Mouse (Mus musculus) WW6 (cell line): ENCODE measurements around the gene Ss18l1.

Experiments used
- DNase-seq: peaks from one replicate; pipeline ENCODE4 v3.0.0-alpha.2; 2013; ENCODE audit warnings: low read depth, low spot score

Ss18l1 gene

DNA sequence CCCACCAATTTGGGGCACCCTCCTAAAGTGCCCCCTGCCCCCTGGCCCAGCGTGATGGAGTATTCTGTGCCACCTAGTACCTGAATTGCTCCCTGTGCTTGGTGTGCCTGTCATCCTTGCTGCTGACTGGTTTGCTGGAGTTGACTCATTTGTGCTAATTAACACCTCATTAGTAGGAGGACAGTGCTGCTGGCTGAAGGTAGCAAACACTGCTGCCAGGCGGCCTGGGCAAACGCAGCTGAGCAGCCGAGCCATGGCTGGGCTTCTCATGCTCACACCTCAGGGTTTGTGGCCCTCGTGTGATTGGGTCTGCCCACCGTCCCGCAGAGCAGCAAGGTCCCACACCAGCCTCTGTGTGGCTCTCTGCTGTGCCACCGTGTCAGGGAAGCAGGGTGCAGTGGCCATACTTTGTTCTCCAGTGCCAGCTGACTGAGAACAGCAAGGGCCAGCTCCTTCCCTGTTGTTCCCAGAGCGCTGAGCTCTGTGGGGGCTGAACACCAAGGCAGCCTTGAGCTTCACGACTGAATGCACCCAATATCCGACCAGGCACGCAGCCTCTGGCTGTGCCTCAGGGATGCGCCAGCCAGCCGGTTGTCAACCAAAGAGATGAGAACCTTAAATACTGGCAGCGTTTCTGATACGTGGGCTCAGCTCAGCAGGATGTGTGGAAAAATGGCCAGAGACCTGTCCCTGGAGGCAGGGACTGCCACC is 43.8 kb downstream of the Ss18l1 start:
- no peak for DNase-seq

GRCm38 (mm10) chr2:180086637-180087027 is 44.3 kb downstream of the Ss18l1 start:
- DNase-seq: no peak

DNA sequence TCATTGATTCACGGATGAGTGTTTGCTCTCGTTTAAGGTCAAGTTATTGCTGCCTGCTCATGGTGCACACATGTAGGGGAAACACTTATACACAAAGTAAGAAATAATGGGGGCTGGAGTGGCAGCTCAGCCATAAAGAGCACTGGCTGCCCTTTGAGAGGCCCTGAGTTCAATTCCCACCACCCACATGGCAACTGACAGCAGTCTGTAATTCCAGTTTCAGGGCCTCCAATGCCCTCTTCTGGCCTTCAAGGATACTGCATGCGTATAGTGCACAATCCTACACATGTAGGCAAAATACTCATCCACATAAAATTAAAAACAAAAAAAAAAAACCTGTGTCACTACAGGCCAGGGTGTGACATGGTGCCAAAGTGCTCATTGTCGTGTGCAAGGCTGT is 45.2 kb downstream of the Ss18l1 start:
- no peak for DNase-seq

DNA sequence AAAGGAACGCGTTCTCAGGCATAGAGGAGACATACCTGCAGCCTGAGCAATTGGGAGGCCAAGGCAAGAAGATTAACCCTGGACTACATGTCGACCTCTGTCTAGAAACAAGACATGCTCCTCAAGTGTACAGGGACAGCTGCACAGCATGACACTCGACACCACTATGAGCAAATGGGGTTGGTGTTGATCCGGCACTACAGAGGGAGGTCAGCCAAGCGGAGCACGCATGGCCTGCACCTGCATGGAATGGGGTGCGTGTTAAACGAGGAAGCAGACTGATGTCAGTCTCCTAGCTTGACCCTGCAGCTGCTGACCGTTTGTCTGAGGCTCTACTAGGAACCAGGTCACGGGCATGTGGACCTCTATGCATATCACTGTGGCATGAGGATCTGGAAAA is 48.0 kb downstream of the Ss18l1 start:
- no peak for DNase-seq

DNA sequence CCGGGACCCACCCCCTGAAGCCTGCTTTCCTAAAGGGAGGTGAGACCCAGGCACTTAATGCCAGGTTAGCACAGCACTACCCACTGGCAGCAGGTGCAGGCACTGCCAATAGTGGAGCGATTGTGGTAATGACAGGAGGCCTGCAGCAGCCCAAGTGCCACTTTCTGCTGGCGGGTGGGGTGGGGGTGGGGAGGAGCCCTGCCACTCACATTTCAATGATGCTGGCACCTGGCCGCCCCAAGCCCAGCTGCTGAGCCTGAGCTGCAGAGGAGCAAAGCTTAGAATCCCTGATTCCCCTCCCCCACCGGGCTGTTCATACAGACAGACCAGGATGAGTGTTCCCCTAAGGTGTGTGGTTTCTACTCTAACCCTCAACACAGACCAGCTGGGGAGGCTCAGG is 53.4 kb downstream of the Ss18l1 start:
- DNase-seq: no peak

GRCm38 (mm10) chr2:180097585-180097984 is 55.3 kb downstream of the Ss18l1 start:
- DNase-seq: no peak

DNA sequence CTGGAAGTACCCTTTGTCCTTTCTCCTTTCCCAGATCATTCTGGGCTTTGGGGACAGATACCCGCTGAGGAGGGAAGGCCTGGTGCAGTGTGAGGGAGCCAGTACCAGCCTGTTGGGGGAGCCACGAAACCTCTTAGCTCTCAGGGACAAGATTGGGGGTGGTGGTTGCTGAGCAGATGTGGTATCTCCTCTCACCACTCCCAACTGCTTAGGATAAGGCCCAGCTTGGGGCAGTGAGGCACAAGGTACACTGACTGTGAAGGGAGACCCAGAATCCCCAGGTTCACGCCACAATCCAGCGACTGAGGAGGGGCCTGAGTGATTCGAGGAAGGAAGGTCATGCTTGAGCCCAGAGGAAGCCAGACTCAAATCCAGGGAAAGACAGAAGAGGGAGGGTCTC is 55.9 kb downstream of the Ss18l1 start:
- DNase-seq: no peak

DNA sequence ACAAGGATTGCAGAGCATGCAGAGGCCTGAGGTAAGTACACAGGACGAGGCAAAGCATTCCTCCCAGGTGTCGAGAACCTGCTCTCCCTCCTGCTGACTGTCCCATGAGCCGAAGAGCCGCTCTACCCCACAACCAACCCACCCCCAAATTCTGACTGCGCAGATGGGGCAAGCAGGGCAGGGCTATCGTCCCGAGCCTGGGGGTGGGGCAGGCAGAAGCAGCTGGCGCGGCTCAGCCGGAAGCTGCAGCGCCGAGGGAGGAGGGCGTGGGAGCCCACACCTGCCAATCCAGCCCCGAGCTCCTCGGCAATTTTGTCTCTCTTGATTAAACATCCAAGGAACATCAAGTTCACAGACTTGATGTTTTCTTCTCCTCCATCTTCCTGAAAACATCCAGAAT is 57.2 kb downstream of the Ss18l1 start:
- no peak for DNase-seq

GRCm38 (mm10) chr2:180103151-180103977 is 61.1 kb downstream of the Ss18l1 start:
- DNase-seq: no peak

GRCm38 (mm10) chr2:180103978-180104658 is 61.8 kb downstream of the Ss18l1 start, which contains the start of gene Hrh3:
Hrh3 (minus strand) TSS chr2:180104488.
- DNase-seq: no peak

DNA sequence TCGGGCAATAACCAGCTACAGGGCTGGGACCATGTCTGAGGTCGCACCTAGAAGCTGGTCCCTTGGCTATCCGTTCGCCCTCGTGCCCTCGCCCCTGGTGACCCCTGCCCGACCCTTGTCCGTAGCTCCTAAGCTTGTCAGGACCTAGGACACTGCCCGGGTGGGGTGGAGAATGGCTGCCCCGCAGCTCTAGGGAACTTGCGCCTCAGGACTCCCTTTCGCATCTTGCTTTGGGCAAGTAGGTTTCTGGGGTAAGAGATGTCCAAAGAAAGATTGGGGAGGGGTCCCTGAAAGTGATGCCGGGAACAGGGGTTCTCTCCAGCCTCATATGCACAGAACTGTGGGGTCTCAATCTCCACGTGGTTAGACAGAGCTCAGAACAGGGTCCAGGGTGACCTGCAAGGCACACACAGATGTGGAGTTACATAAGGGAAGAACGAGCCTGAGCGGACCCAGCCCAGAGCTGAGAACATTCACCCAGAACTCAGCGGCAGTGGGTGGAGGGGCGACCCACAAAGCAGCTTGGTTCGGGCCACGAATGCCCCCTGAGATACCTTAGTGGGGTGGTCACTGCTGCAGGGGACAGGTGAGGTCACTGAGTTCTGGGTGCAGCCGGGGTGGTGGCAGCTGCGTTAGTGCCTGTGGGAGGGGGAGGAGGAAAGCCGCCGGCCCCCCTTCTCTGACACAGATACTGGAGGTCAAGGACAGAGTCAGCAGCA is 62.5 kb downstream of the Ss18l1 start:
- DNase-seq: no peak

GRCm38 (mm10) chr2:180105441-180106190 is 63.3 kb downstream of the Ss18l1 start:
- no peak for DNase-seq

- DNase-seq: no peak
Measured at GRCm38 (mm10) chr2:180107081-180107480, 64.8 kb downstream of the Ss18l1 start.

DNA sequence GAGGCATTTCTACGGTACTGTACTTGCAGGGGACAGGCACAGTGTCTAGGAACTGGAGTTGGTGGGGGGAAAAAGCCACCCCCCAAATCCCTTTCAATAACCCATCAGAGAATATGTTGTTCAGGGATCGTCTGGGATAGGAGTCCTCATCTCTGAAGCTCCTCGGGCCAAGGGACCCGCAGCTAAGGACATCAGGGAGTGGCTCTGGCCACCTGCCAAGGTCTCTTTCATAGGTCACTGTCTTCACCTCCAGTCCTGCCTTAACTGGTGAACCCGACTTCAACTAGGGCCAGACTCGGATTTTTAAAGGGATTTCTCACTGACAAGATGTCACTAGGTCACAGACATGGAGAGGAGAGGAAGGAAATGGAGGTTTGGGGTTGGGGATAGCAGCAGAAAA is 66.0 kb downstream of the Ss18l1 start:
- no peak for DNase-seq

DNA sequence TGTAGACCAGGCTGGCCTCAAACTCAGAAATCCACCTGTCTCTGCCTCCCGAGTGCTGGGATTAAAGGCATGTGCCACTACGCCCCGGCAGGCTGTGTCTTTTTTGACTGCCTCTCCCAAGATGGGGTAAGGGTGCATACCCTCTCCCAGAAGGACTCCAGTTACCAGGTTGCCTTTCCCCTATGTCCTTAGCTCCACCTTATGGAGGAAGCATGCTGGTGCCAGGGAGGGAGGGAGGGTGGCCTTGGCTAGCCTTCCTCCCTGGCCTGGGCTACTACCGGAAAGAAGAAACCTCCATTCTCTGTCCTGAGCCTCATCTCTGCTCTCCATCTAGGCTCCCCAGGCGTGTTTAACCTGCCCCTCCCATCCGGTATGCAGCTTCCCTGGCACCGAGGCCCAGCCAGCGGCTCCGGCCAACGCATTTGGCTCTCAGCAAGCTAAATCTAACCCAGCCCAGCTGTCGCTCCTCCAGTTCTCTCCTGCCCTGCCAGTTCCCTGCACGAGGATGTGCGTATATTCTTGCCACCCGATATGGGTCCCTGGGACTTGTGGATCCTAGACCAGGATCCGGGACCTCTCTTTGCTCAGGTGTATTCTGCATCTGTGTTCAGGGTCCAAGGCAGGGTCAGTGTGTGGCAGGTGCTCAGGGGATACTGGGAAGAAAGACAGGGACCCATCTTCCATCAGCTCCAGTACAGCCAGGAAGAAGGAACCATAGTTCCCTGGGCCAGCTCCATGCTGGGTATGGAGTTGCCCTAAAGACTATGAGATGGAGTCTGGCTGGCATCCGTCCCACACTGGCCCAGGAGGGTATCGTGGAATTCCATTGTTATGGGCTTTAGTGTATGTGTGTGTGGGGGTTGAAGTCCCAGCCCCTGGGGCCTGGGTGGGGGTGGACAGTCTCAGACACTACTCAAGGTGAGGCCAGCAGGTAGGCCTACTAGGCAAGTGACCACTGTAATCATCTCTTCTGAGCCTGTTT is 71.9 kb downstream of the Ss18l1 start:
- no peak for DNase-seq

- DNase-seq: no peak
Measured at GRCm38 (mm10) chr2:180115279-180115678, 73.0 kb downstream of the Ss18l1 start.

- DNase-seq: no peak
Measured at GRCm38 (mm10) chr2:180116081-180116493, 73.8 kb downstream of the Ss18l1 start.

GRCm38 (mm10) chr2:180116741-180117484 is 74.6 kb downstream of the Ss18l1 start:
- DNase-seq: no peak
